Mouse (Mus musculus) kidney, embryonic 14.5 days (tissue): ENCODE data around the gene Pla2g4c. TPM values are rescaled to one million over a fixed set of nuclear protein-coding genes. Genes with fewer than 3 reads are reported as not detected.

Experiments used
- ATAC-seq: fragments of 200-750 bp; cut with Nextera tagmentation; 2 replicates; pipeline ENCODE4 v1.8.0; 2017; ENCODE audit warnings: moderate number of reproducible peaks, mild to moderate bottlenecking, moderate TSS enrichment, moderate library complexity; ENCODE audit not compliant: low FRiP score, low TSS enrichment
- H3K27ac ChIP-seq: fragments of 300-500 bp; sonication (generic); 2 replicates; pipeline ENCODE4 v1.5.1; 2014; ENCODE audit warnings: low read depth, mild to moderate bottlenecking, low read length, moderate library complexity, mixed read lengths
- H3K27me3 ChIP-seq: fragments of 300-500 bp; sonication (generic); 2 replicates; pipeline ENCODE4 v1.6.1; 2014; ENCODE audit warnings: mild to moderate bottlenecking, low read length; ENCODE audit not compliant: control insufficient read depth, insufficient read depth
- H3K36me3 ChIP-seq: fragments of 300-500 bp; sonication (generic); 2 replicates; pipeline ENCODE4 v1.6.1; 2014; ENCODE audit warnings: low read length, mixed read lengths; ENCODE audit not compliant: control insufficient read depth, insufficient read depth
- H3K4me1 ChIP-seq: fragments of 300-500 bp; sonication (generic); 2 replicates; pipeline ENCODE4 v1.6.1; 2014; ENCODE audit warnings: low read length, mixed read lengths; ENCODE audit not compliant: control insufficient read depth, insufficient read depth
- H3K4me2 ChIP-seq: fragments of 300-500 bp; sonication (generic); replicated peaks from 2 replicates; pipeline ENCODE4 v1.6.1; 2014; ENCODE audit warnings: low read depth, mild to moderate bottlenecking, low read length
- H3K4me3 ChIP-seq: fragments of 300-500 bp; sonication (generic); 2 replicates; pipeline ENCODE4 v1.5.1; 2014; ENCODE audit warnings: mild to moderate bottlenecking, low read length
- H3K9ac ChIP-seq: fragments of 300-500 bp; sonication (generic); 2 replicates; pipeline ENCODE4 v1.6.1; 2014; ENCODE audit warnings: low read depth, mild to moderate bottlenecking, low read length, moderate library complexity
- H3K9me3 ChIP-seq: fragments of 300-500 bp; sonication (generic); 2 replicates; pipeline ENCODE4 v1.6.1; 2016; ENCODE audit warnings: low read length; ENCODE audit not compliant: control insufficient read depth
- WGBS: fragments of 180-500 bp; shearing (Covaris S2); extraction: QIAGEN DNeasy Blood & Tissue Kit; methylation state at CpG from one replicate; pipeline ENCODE4 v1.1.7; 2014; 5-methylcytosine and 5-hydroxymethylcytosine counted together
- polyA plus RNA-seq: library from polyadenylated mRNA; unstranded; fragments of >200 nt; fragmentation: Nextera tagmentation; extraction: Ambion mirVana; gene quantifications from 2 replicates; pipeline ENCODE4 v1.2.1, GENCODE M21; 2014

The Pla2g4c gene
- polyA plus RNA-seq, 1 experiment from 2014 or later: 1.2 TPM

- no peak overlapping the region for H3K4me2 ChIP-seq
- ATAC-seq: no peak
These were observed 30.3 kb upstream of the Pla2g4c start for GRCm38 (mm10) chr7:13293878-13294855.

GRCm38 (mm10) chr7:13295256-13295655 is 29.2 kb upstream of the Pla2g4c start:
- 96% methylated on average over 7 of the region's 7 CpGs for WGBS
- H3K9me3 ChIP-seq: no peaks in the 10 kb centered on the region

More at GRCm38 (mm10) chr7:13293878-13294855, 30.3 kb upstream of the Pla2g4c start:
- H3K4me1 ChIP-seq: no peaks in the 10 kb centered on the region
- whole genome bisulfite sequencing: 89% methylated on average over 11 of the region's 11 CpGs
- H3K4me3 ChIP-seq: no peak overlapping the region
- no peak overlapping the region for H3K9ac ChIP-seq
- no peaks in the 10 kb centered on the region for H3K27me3 ChIP-seq
- H3K27ac ChIP-seq: no peak overlapping the region
- H3K36me3 ChIP-seq: peaks cover 93% of the 10 kb centered on the region
- no peaks in the 10 kb centered on the region for H3K9me3 ChIP-seq

GRCm38 (mm10) chr7:13297636-13298035 is 26.8 kb upstream of the Pla2g4c start:
- H3K27ac ChIP-seq: no peak overlapping the region
- peaks cover 93% of the 10 kb centered on the region for H3K36me3 ChIP-seq
- no peak for ATAC-seq
- H3K27me3 ChIP-seq: no peaks in the 10 kb centered on the region
- 90% methylated on average over 1 of the region's 1 CpGs for WGBS
- no peak overlapping the region for H3K9ac ChIP-seq
- H3K9me3 ChIP-seq: no peaks in the 10 kb centered on the region
- H3K4me1 ChIP-seq: no peaks in the 10 kb centered on the region
- no peak overlapping the region for H3K4me3 ChIP-seq
- no peak overlapping the region for H3K4me2 ChIP-seq

More at GRCm38 (mm10) chr7:13295256-13295655, 29.2 kb upstream of the Pla2g4c start:
- no peaks in the 10 kb centered on the region for H3K4me1 ChIP-seq
- no peak overlapping the region for H3K4me3 ChIP-seq
- no peaks in the 10 kb centered on the region for H3K27me3 ChIP-seq
- ATAC-seq: no peak
- no peak overlapping the region for H3K27ac ChIP-seq
- no peak overlapping the region for H3K4me2 ChIP-seq
- H3K9ac ChIP-seq: no peak overlapping the region
- peaks cover 95% of the 10 kb centered on the region for H3K36me3 ChIP-seq

- no peak overlapping the region for H3K9ac ChIP-seq
- peaks cover 93% of the 10 kb centered on the region for H3K36me3 ChIP-seq
- no peaks in the 10 kb centered on the region for H3K27me3 ChIP-seq
- WGBS: 94% methylated on average over 5 of the region's 5 CpGs
- H3K4me3 ChIP-seq: no peak overlapping the region
- no peak overlapping the region for H3K27ac ChIP-seq
- H3K9me3 ChIP-seq: no peaks in the 10 kb centered on the region
- no peak overlapping the region for H3K4me2 ChIP-seq
- H3K4me1 ChIP-seq: no peaks in the 10 kb centered on the region
- no peak for ATAC-seq
These were observed 25.6 kb upstream of the Pla2g4c start for GRCm38 (mm10) chr7:13298821-13299220.

- Histone ChIP-seq H3K27me3 (no peaks in the 10 kb centered on the region), H3K4me2 (no peak overlapping the region), H3K9ac (no peak overlapping the region), H3K9me3 (no peaks in the 10 kb centered on the region), H3K4me3 (no peak overlapping the region), H3K27ac (no peak overlapping the region), H3K4me1 (no peaks in the 10 kb centered on the region), H3K36me3 (peaks cover 90% of the 10 kb centered on the region)
- no peak for ATAC-seq
- WGBS: 95% methylated on average over 1 of the region's 1 CpGs
These were observed 22.8 kb upstream of the Pla2g4c start for GRCm38 (mm10) chr7:13301643-13302042.

- ATAC-seq: no peak
- Histone ChIP-seq H3K27ac (no peak overlapping the region), H3K4me1 (no peaks in the 10 kb centered on the region), H3K36me3 (peaks cover 89% of the 10 kb centered on the region), H3K9ac (no peak overlapping the region), H3K9me3 (no peaks in the 10 kb centered on the region), H3K27me3 (no peaks in the 10 kb centered on the region), H3K4me2 (no peak overlapping the region), H3K4me3 (no peak overlapping the region)
- 92% methylated on average over 2 of the region's 2 CpGs for WGBS
These were observed 21.7 kb upstream of the Pla2g4c start for GRCm38 (mm10) chr7:13302780-13303179.

- ATAC-seq: no peak
- peaks cover 91% of the 10 kb centered on the region for H3K36me3 ChIP-seq
These were observed 21.1 kb upstream of the Pla2g4c start for GRCm38 (mm10) chr7:13303372-13303771.

GRCm38 (mm10) chr7:13309407-13309806 is 15.0 kb upstream of the Pla2g4c start:
- no peak overlapping the region for H3K4me2 ChIP-seq
- H3K4me3 ChIP-seq: no peak overlapping the region
- no peaks in the 10 kb centered on the region for H3K4me1 ChIP-seq
- no peaks in the 10 kb centered on the region for H3K27me3 ChIP-seq
- no peak overlapping the region for H3K9ac ChIP-seq
- peaks cover 83% of the 10 kb centered on the region for H3K36me3 ChIP-seq
- H3K27ac ChIP-seq: no peak overlapping the region
- H3K9me3 ChIP-seq: no peaks in the 10 kb centered on the region
- WGBS: 86% methylated on average over 2 of the region's 2 CpGs
- ATAC-seq: no peak

More at GRCm38 (mm10) chr7:13303372-13303771, 21.1 kb upstream of the Pla2g4c start:
- Histone ChIP-seq H3K4me3 (no peak overlapping the region), H3K9me3 (no peaks in the 10 kb centered on the region), H3K27me3 (no peaks in the 10 kb centered on the region), H3K27ac (no peak overlapping the region), H3K4me2 (no peak overlapping the region), H3K9ac (no peak overlapping the region), H3K4me1 (no peaks in the 10 kb centered on the region)

GRCm38 (mm10) chr7:13310493-13311199 is 13.8 kb upstream of the Pla2g4c start:
- H3K36me3 ChIP-seq: peaks cover 73% of the 10 kb centered on the region
- H3K4me3 ChIP-seq: no peak overlapping the region
- H3K4me2 ChIP-seq: no peak overlapping the region
- ATAC-seq: no peak
- H3K9ac ChIP-seq: no peak overlapping the region
- no peaks in the 10 kb centered on the region for H3K9me3 ChIP-seq
- H3K27me3 ChIP-seq: no peaks in the 10 kb centered on the region
- H3K27ac ChIP-seq: no peak overlapping the region
- H3K4me1 ChIP-seq: no peaks in the 10 kb centered on the region
- WGBS: 98% methylated on average over 6 of the region's 6 CpGs
